Mouse (Mus musculus) megakaryocyte, embryonic 14.5 days (primary cell): ENCODE measurements around the gene Lbx1.

Source experiments
- FLI1 ChIP-seq: IDR thresholded peaks from 2 replicates; pipeline ENCODE4 v1.6.1; 2012; ENCODE audit warnings: low read length, inconsistent platforms, mixed read lengths
- GATA1 ChIP-seq: IDR thresholded peaks from 3 replicates; pipeline ENCODE4 v1.6.1; 2012; ENCODE audit warnings: mixed read lengths, low read length, inconsistent platforms, borderline replicate concordance

DNA sequence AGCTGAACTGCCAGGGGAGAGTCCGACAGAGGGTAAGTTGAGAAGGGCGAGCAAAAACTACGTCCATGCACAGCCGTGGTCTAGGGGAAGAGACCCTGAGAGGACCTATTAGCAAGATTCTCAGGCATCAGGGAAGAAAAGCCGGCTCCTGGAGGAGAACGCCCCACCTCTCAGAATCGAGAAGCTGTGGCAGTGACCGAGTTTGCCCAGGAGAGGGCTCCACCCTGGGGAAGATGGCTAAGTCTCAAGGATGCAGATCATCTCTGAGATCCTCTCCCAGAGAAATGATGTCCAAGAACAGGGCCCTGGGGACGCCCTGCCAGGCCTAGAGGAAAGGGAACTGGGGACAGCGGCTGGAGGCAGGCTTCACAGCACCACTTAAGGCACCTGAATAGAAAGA, 47.7 kb upstream of the Lbx1 start:
- no peak for TF ChIP-seq GATA1
- TF ChIP-seq FLI1: no peak
